Mouse (Mus musculus): ENCODE measurements around the gene Hpn. TPM values are rescaled to one million over a fixed set of nuclear protein-coding genes. Genes with fewer than 3 reads are reported as not detected.

Gene Hpn
- total RNA-seq, 1 experiment from 2014 or later = 1.2 TPM

GRCm38 (mm10) chr7:31116721-31117145 lies 1.6 kb upstream of the Hpn start:
- ATAC-seq (ENCODE audit: extremely low read depth, insufficient number of reproducible peaks, low FRiP score, poor library complexity, severe bottlenecking) = no peak

- no peak for ATAC-seq (ENCODE audit: extremely low read depth, insufficient number of reproducible peaks, low FRiP score, poor library complexity, severe bottlenecking)
Observed at GRCm38 (mm10) chr7:31115587-31116043, 525 bp upstream of the Hpn start.

GRCm38 (mm10) chr7:31114646-31115045 lies 444 bp downstream of the Hpn start:
- ATAC-seq (ENCODE audit: extremely low read depth, insufficient number of reproducible peaks, low FRiP score, poor library complexity, severe bottlenecking) = no peak

- no peak for ATAC-seq (ENCODE audit: extremely low read depth, insufficient number of reproducible peaks, low FRiP score, poor library complexity, severe bottlenecking)
Observed at GRCm38 (mm10) chr7:31113800-31114199, 1.3 kb downstream of the Hpn start.

GRCm38 (mm10) chr7:31112036-31112435 lies 3.1 kb downstream of the Hpn start:
- no peak for ATAC-seq (ENCODE audit: extremely low read depth, insufficient number of reproducible peaks, low FRiP score, poor library complexity, severe bottlenecking)

- ATAC-seq (ENCODE audit: extremely low read depth, insufficient number of reproducible peaks, low FRiP score, poor library complexity, severe bottlenecking) = no peak
Observed at GRCm38 (mm10) chr7:31110861-31111385, 4.2 kb downstream of the Hpn start.

GRCm38 (mm10) chr7:31109796-31110195 lies 5.3 kb downstream of the Hpn start:
- no peak for ATAC-seq (ENCODE audit: extremely low read depth, insufficient number of reproducible peaks, low FRiP score, poor library complexity, severe bottlenecking)

GRCm38 (mm10) chr7:31109091-31109490 lies 6.0 kb downstream of the Hpn start:
- no peak for ATAC-seq (ENCODE audit: extremely low read depth, insufficient number of reproducible peaks, low FRiP score, poor library complexity, severe bottlenecking)

GRCm38 (mm10) chr7:31107781-31108180 lies 7.3 kb downstream of the Hpn start:
- no peak for ATAC-seq (ENCODE audit: extremely low read depth, insufficient number of reproducible peaks, low FRiP score, poor library complexity, severe bottlenecking)

GRCm38 (mm10) chr7:31106166-31106565 lies 8.9 kb downstream of the Hpn start:
- ATAC-seq (ENCODE audit: extremely low read depth, insufficient number of reproducible peaks, low FRiP score, poor library complexity, severe bottlenecking) = no peak

- no peak for ATAC-seq (ENCODE audit: extremely low read depth, insufficient number of reproducible peaks, low FRiP score, poor library complexity, severe bottlenecking)
Observed at GRCm38 (mm10) chr7:31105061-31105768, 9.9 kb downstream of the Hpn start.

- no peak for ATAC-seq (ENCODE audit: extremely low read depth, insufficient number of reproducible peaks, low FRiP score, poor library complexity, severe bottlenecking)
Observed at GRCm38 (mm10) chr7:31100786-31101185, 14.3 kb downstream of the Hpn start.

- no peak for ATAC-seq (ENCODE audit: extremely low read depth, insufficient number of reproducible peaks, low FRiP score, poor library complexity, severe bottlenecking)
Observed at GRCm38 (mm10) chr7:31099612-31099982, 15.5 kb downstream of the Hpn start.

- no peak for ATAC-seq (ENCODE audit: extremely low read depth, insufficient number of reproducible peaks, low FRiP score, poor library complexity, severe bottlenecking)
Observed at GRCm38 (mm10) chr7:31098697-31099611, 16.1 kb downstream of the Hpn start.

- peak; percentile 90 for ATAC-seq (ENCODE audit: extremely low read depth, insufficient number of reproducible peaks, low FRiP score, poor library complexity, severe bottlenecking)
Observed at GRCm38 (mm10) chr7:31097583-31098248, 17.4 kb downstream of the Hpn start.

- ATAC-seq (ENCODE audit: extremely low read depth, insufficient number of reproducible peaks, low FRiP score, poor library complexity, severe bottlenecking) = no peak
Observed at GRCm38 (mm10) chr7:31096892-31097564, 18.1 kb downstream of the Hpn start.

GRCm38 (mm10) chr7:31094774-31095501 lies 20.2 kb downstream of the Hpn start:
- ATAC-seq (ENCODE audit: extremely low read depth, insufficient number of reproducible peaks, low FRiP score, poor library complexity, severe bottlenecking) = no peak

GRCm38 (mm10) chr7:31089721-31090120 lies 25.4 kb downstream of the Hpn start:
- peak; percentile 84 for ATAC-seq (ENCODE audit: extremely low read depth, insufficient number of reproducible peaks, low FRiP score, poor library complexity, severe bottlenecking)
